Mouse (Mus musculus) G1E (cell line): ENCODE results near the gene Pik3ip1. TPM values are rescaled to one million over a fixed set of nuclear protein-coding genes. Genes with fewer than 3 reads are reported as not detected.

ENCODE experiments used
- ATAC-seq: 2 replicates; pipeline ENCODE4 v1.8.0; 2016; ENCODE audit warnings: mild to moderate bottlenecking; ENCODE audit not compliant: insufficient number of reproducible peaks, poor library complexity, low FRiP score, severe bottlenecking; ENCODE audit errors: extremely low read depth
- DNase-seq: peaks from one replicate; pipeline ENCODE4 v3.0.0; 2012; ENCODE audit warnings: low spot score
- H3K27me3 ChIP-seq: 2 replicates; pipeline ENCODE4 v1.6.1; 2012; ENCODE audit warnings: mild to moderate bottlenecking, low read length, inconsistent platforms; ENCODE audit not compliant: insufficient read depth
- H3K36me3 ChIP-seq: replicated peaks from 2 replicates; pipeline ENCODE3; 2012; ENCODE audit warnings: mild to moderate bottlenecking, inconsistent platforms
- H3K4me1 ChIP-seq: 2 replicates; pipeline ENCODE4 v1.6.1; 2012; ENCODE audit warnings: low read depth, low read length, inconsistent platforms, mixed read lengths; ENCODE audit not compliant: insufficient read depth
- H3K4me3 ChIP-seq: 2 replicates; pipeline ENCODE4 v1.5.1; 2012; ENCODE audit warnings: low read depth, mild to moderate bottlenecking, inconsistent platforms, low read length, moderate library complexity, mixed read lengths
- H3K9me3 ChIP-seq: replicated peaks from 2 replicates; pipeline ENCODE4 v1.6.1; 2012; ENCODE audit warnings: inconsistent platforms
- CTCF ChIP-seq: IDR thresholded peaks from 2 replicates; pipeline ENCODE4 v1.5.1; 2012; ENCODE audit warnings: low read depth, low read length, inconsistent platforms, mixed read lengths
- GATA1 ChIP-seq: IDR thresholded peaks from 2 replicates; pipeline ENCODE4 v1.6.1; 2012; ENCODE audit warnings: borderline replicate concordance, low read length, inconsistent platforms, mixed read lengths
- GATA2 ChIP-seq: IDR thresholded peaks from 2 replicates; pipeline ENCODE4 v1.6.1; 2012; ENCODE audit warnings: low read depth, low read length, inconsistent platforms, borderline replicate concordance
- POLR2AphosphoS5 ChIP-seq: IDR thresholded peaks from 2 replicates; pipeline ENCODE4 v1.6.1; 2012; ENCODE audit warnings: low read depth, low read length, inconsistent platforms; ENCODE audit not compliant: insufficient replicate concordance
- TAL1 ChIP-seq: conservative IDR thresholded peaks from 2 replicates; pipeline ENCODE4 v1.6.1; 2012; ENCODE audit warnings: low read depth, low read length, inconsistent platforms, mixed read lengths
- polyA plus RNA-seq: library from polyadenylated mRNA; stranded (reverse); fragments of >175 nt; gene quantifications from 2 replicates; pipeline ENCODE4 v1.2.3, GENCODE M21; 2012
- total RNA-seq, 2 experiments: library from RNA; stranded (forward) in 1 of 2; stranded (reverse) in 1 of 2; fragments of 200-1000 nt in 1 of 2; fragments of >200 nt in 1 of 2; fragmentation: Nextera tagmentation in 1 of 2; gene quantifications; 2 replicates each; pipeline ENCODE4 v1.2.3; 2014 to 2017

Gene Pik3ip1
- total and polyA plus RNA-seq, 3 experiments: 0.53 to 4.8 (median 2.2) TPM

DNA sequence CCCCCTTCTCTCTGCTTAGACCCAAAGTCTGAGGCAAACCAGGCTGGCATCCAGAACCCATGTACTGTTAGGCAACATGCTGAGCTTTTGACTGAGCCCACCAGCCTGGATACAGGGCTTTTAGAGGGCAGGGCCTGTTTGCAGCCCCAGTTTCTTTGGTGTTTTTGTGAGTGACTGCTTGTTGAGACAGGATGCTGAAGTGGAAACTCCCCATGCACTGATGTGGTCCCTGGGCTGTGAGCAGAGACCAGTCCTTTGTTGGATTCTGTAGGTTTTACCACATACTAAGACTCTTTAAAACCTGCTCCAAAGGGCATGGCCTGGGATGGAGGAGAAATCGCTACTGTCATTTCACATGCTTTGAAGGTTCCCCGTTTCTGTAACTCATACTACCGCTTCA lies 14.7 kb downstream of the Pik3ip1 start:
- Histone ChIP-seq H3K27me3 (no peaks in the 10 kb centered on the region; the same call in 1 of the 2 replicates), H3K36me3 (peaks cover 78% of the 10 kb centered on the region), H3K4me1 (peaks cover 22% of the 10 kb centered on the region), H3K4me3 (no peak overlapping the region), H3K9me3 (no peaks in the 10 kb centered on the region)
- ATAC-seq (no peak), DNase-seq (no peak)
- no peak for TF ChIP-seq GATA2
- no peak for TF ChIP-seq CTCF
- TF ChIP-seq GATA1: no peak
- no peak for TF ChIP-seq TAL1
- no peak for TF ChIP-seq POLR2AphosphoS5

GRCm38 (mm10) chr11:3346351-3346750 lies 16.1 kb downstream of the Pik3ip1 start:
- Histone ChIP-seq H3K4me1 (peaks cover 22% of the 10 kb centered on the region), H3K27me3 (no peaks in the 10 kb centered on the region; the same call in 1 of the 2 replicates), H3K4me3 (no peak overlapping the region), H3K36me3 (peaks cover 91% of the 10 kb centered on the region), H3K9me3 (no peaks in the 10 kb centered on the region)
- ATAC-seq (no peak), DNase-seq (no peak)
- no peak for TF ChIP-seq CTCF
- no peak for TF ChIP-seq GATA1
- no peak for TF ChIP-seq POLR2AphosphoS5
- TF ChIP-seq TAL1: no peak
- no peak for TF ChIP-seq GATA2

DNA sequence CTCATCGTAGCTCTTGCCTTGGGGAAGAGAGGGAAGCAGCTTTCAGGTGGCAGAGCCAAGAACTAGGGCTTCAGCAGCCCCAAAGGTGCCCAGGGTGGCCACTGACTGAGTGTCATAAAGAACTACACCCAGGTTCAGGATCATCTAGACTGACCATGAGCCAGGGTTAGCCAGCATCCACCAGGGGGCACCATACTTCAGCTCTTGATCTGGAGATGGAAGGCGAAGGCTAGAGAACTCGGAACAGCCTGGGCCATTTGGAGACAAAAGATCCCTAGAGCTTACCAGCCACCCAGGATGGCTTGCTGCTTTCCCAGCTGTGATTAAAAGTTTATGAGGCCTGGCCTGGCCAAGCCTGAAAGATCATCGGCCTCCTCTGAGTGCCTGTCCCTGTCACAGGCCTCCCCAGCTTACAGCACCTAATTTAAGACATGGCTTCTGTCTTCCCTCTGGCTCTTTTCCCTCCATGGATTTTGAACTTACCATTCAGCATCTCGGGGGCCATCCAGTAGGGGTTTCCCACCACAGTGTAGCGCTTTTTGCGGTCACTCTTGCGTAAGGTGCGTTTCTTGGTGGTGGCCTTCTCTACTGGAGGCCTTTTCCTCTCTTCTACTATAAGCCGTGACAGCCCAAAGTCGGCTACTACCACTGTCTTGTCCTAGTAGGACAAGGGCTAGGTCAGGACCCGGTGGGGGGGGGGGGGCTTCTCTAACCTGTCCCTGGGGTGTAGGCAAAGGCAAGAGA lies 17.1 kb downstream of the Pik3ip1 start:
- 0 out of 2 replicates have a peak, but pooled peaks have one; percentile 32 for ATAC-seq
- H3K27me3 ChIP-seq: no peaks in the 10 kb centered on the region
- H3K4me3 ChIP-seq: no peak overlapping the region
- H3K4me1 ChIP-seq: peaks cover 22% of the 10 kb centered on the region
- DNase-seq: peak; percentile 48
- H3K9me3 ChIP-seq: no peaks in the 10 kb centered on the region
- peaks cover 94% of the 10 kb centered on the region for H3K36me3 ChIP-seq
- TF ChIP-seq TAL1 (no peak), GATA2 (no peak), POLR2AphosphoS5 (no peak), CTCF (peak; percentile 57), GATA1 (no peak)

GRCm38 (mm10) chr11:3347835-3348195 lies 17.6 kb downstream of the Pik3ip1 start:
- Histone ChIP-seq H3K4me3 (no peak overlapping the region), H3K9me3 (no peaks in the 10 kb centered on the region), H3K27me3 (no peaks in the 10 kb centered on the region), H3K4me1 (peaks cover 22% of the 10 kb centered on the region), H3K36me3 (peaks cover 95% of the 10 kb centered on the region)
- ATAC-seq (no peak), DNase-seq (no peak)
- no peak for TF ChIP-seq POLR2AphosphoS5
- TF ChIP-seq GATA2: no peak
- TF ChIP-seq TAL1: no peak

GRCm38 (mm10) chr11:3348576-3349342 lies 18.6 kb downstream of the Pik3ip1 start:
- Histone ChIP-seq H3K36me3 (peaks cover 95% of the 10 kb centered on the region), H3K4me3 (no peak overlapping the region; the same call in 1 of the 2 replicates), H3K27me3 (no peaks in the 10 kb centered on the region), H3K4me1 (peaks cover 22% of the 10 kb centered on the region), H3K9me3 (no peaks in the 10 kb centered on the region)
- TF ChIP-seq CTCF (no peak), TAL1 (no peak), GATA2 (no peak), POLR2AphosphoS5 (no peak), GATA1 (no peak)
- ATAC-seq (peak; percentile 68), DNase-seq (no peak)

GRCm38 (mm10) chr11:3349343-3349695 lies 19.1 kb downstream of the Pik3ip1 start:
- ATAC-seq: no peak
- Histone ChIP-seq H3K4me3 (no peak overlapping the region; the same call in 1 of the 2 replicates), H3K4me1 (peaks cover 22% of the 10 kb centered on the region), H3K36me3 (peaks cover 95% of the 10 kb centered on the region), H3K9me3 (no peaks in the 10 kb centered on the region), H3K27me3 (no peaks in the 10 kb centered on the region)
- no peak for DNase-seq
- TF ChIP-seq GATA2: no peak
- TF ChIP-seq CTCF: no peak
- TF ChIP-seq POLR2AphosphoS5: no peak
- no peak for TF ChIP-seq GATA1
- TF ChIP-seq TAL1: no peak
